ENCODE assay signal across 17 mouse cellular contexts in the genomic region with DNA sequence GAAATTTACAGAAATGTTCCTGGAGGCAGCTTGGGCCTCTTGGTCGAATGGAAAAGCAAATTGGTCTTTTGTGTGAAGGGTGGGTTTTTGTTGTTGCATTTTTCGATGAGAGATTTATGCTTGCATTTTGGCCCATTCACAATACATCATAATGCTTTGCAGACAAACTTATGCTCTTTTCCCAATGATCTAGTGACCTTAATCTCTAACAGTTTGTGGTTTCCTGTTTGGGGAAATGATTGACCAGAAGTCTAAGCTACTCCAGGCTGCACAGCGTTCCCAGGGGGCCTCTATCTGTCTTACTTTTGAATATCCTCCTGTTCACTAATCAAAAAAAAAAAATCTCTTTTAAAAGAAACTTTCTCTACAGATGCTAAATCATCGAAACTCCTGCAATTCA.
DNase-seq lines count a peak whose midpoint lies in the region; ATAC-seq and TF ChIP-seq lines count a peak whose summit lies in the region.
"Had no signal": no experiment of that assay in that cellular context is flagged by ENCODE, and none has a peak within 500 bp of the region (broad histone marks: within the 10 kb centered on the region; RNA-seq: fewer than 3 reads in every experiment).

No protein-coding gene starts in this region.

- no peak overlapping the region for H3K9ac ChIP-seq in lung, embryonic 15.5 days
- H3K9ac ChIP-seq in kidney, postnatal 0 days (ENCODE audit: low read depth, low read length) = no peak overlapping the region
- H3K9ac ChIP-seq: embryonic facial prominence, embryonic 15.5 days; hindbrain, embryonic 13.5 days had no signal

- 32% methylated on average over 4 of the region's 4 CpGs for WGBS in lung, embryonic 15.5 days
- WGBS in kidney, postnatal 0 days = 46% methylated on average over 4 of the region's 4 CpGs
- 82% methylated on average over 4 of the region's 4 CpGs for WGBS in hindbrain, embryonic 10.5 days

- no peak for ATAC-seq in lung, embryonic 15.5 days (ENCODE audit: borderline replicate concordance, extremely low read depth, low FRiP score, low TSS enrichment)
- no peak; the same call in 1 of the 2 replicates for ATAC-seq in kidney, postnatal 0 days (replicated peaks; ENCODE audit: low FRiP score, low read depth)
- ATAC-seq: forebrain, embryonic 14.5 days had no signal

- H3K27me3 ChIP-seq in lung, embryonic 15.5 days = no peaks in the 10 kb centered on the region
- no peaks in the 10 kb centered on the region for H3K27me3 ChIP-seq in kidney, postnatal 0 days (ENCODE audit: insufficient read depth, low read length)
- peaks cover 27% of the 10 kb centered on the region for H3K27me3 ChIP-seq in hindbrain, embryonic 10.5 days (ENCODE audit: insufficient read depth, poor library complexity, severe bottlenecking)
- H3K27me3 ChIP-seq: embryonic facial prominence, embryonic 15.5 days; hindbrain, embryonic 13.5 days had no signal

- no peaks in the 10 kb centered on the region for H3K9me3 ChIP-seq in lung, embryonic 15.5 days
- no peaks in the 10 kb centered on the region for H3K9me3 ChIP-seq in kidney, postnatal 0 days (replicated peaks; ENCODE audit: low read length)
- no peaks in the 10 kb centered on the region for H3K9me3 ChIP-seq in hindbrain, embryonic 10.5 days
- H3K9me3 ChIP-seq: embryonic facial prominence, embryonic 15.5 days; hindbrain, embryonic 13.5 days; midbrain, embryonic 10.5 days had no signal

- no peak for TF ChIP-seq CTCF in gastrocnemius, adult 2 months (IDR thresholded peaks at IDR 0.05)
- no peak for TF ChIP-seq CTCF in kidney, postnatal 0 days (IDR thresholded peaks at IDR 0.05; ENCODE audit: low read depth)

- no peaks in the 10 kb centered on the region for H3K36me3 ChIP-seq in lung, embryonic 15.5 days
- no peaks in the 10 kb centered on the region for H3K36me3 ChIP-seq in kidney, postnatal 0 days (ENCODE audit: insufficient read depth, low read length)
- H3K36me3 ChIP-seq in hindbrain, embryonic 10.5 days = no peaks in the 10 kb centered on the region
- H3K36me3 ChIP-seq: embryonic facial prominence, embryonic 15.5 days; hindbrain, embryonic 13.5 days; midbrain, embryonic 10.5 days had no signal

- DNase-seq in gastrocnemius, adult 2 months = peak; percentile 26
- no peak for DNase-seq in gastrocnemius, postnatal 10 days
- no peak for DNase-seq in lung, postnatal 36 days
- peak; percentile 96 for DNase-seq in kidney, postnatal 0 days (ENCODE audit: low spot score)
- peak; percentile 58 for DNase-seq in mesoderm, embryonic 11.5 days (ENCODE audit: low read depth, low spot score)
- no peak for DNase-seq in embryo, embryonic 10 days (ENCODE audit: low spot score)
- no peak for DNase-seq in hindbrain, embryonic 10.5 days (ENCODE audit: low spot score)
- DNase-seq: adrenal gland, postnatal 10 days; B cell, adult 2 months; cerebellum, postnatal 14 days; layer of hippocampus, postnatal 36 days; right cerebral cortex, postnatal 14 days had no signal

- H3K4me1 ChIP-seq in lung, embryonic 15.5 days = peaks cover 59% of the 10 kb centered on the region
- peaks cover 27% of the 10 kb centered on the region; the same call in 1 of the 2 replicates for H3K4me1 ChIP-seq in kidney, postnatal 0 days (replicated peaks; ENCODE audit: insufficient read depth, low read length)
- peaks cover 68% of the 10 kb centered on the region for H3K4me1 ChIP-seq in hindbrain, embryonic 10.5 days (replicated peaks)

- H3K27ac ChIP-seq in gastrocnemius, adult 2 months = no peak overlapping the region
- H3K27ac ChIP-seq in lung, embryonic 15.5 days = peak overlapping the region; percentile 72
- H3K27ac ChIP-seq in kidney, postnatal 0 days = peak overlapping the region; percentile 85
- H3K27ac ChIP-seq in hindbrain, embryonic 10.5 days = no peak overlapping the region
- H3K27ac ChIP-seq: embryonic facial prominence, embryonic 15.5 days; hindbrain, embryonic 13.5 days had no signal

- no peak overlapping the region for H3K4me2 ChIP-seq in lung, embryonic 15.5 days
- no peak overlapping the region for H3K4me2 ChIP-seq in kidney, postnatal 0 days (ENCODE audit: low read length)
- H3K4me2 ChIP-seq: embryonic facial prominence, embryonic 15.5 days; hindbrain, embryonic 13.5 days had no signal

- intact Hi-C loops in gastrocnemius, adult 2 months (cut with DNase I) = loop anchor here (5.0 kb wide), 1 partner anchor 45 kb away; no protein-coding TSS in a partner anchor

- H3K4me3 ChIP-seq in gastrocnemius, adult 2 months = no peak overlapping the region
- no peak overlapping the region for H3K4me3 ChIP-seq in lung, embryonic 15.5 days
- no peak overlapping the region for H3K4me3 ChIP-seq in kidney, postnatal 0 days (replicated peaks; ENCODE audit: low read depth, low read length)
- no peak overlapping the region for H3K4me3 ChIP-seq in hindbrain, embryonic 10.5 days
- H3K4me3 ChIP-seq: embryonic facial prominence, embryonic 15.5 days; hindbrain, embryonic 13.5 days; midbrain, embryonic 10.5 days had no signal

Comparison
In these comparisons a context has a peak if more than half of its experiments do, and no peak if none do; other contexts are left out.
1. DNase-seq: peak in gastrocnemius, adult 2 months (single experiment), kidney, postnatal 0 days (single experiment) and mesoderm, embryonic 11.5 days (single experiment); none in gastrocnemius, postnatal 10 days (single experiment), lung, postnatal 36 days (single experiment), embryo, embryonic 10 days (single experiment) and hindbrain, embryonic 10.5 days (single experiment).
2. H3K27ac ChIP-seq: peak in lung, embryonic 15.5 days (single experiment) and kidney, postnatal 0 days (single experiment); none in gastrocnemius, adult 2 months (single experiment) and hindbrain, embryonic 10.5 days (single experiment).